Comparison of ENCODE assay signal across 2 mouse cellular contexts in genomic region chr9:14754469-14754868, GRCm38 (mm10).
TF ChIP-seq lines count a peak whose summit lies in the region.

No protein-coding gene starts in this region.

TF ChIP-seq in CH12.LX, 34 proteins besides CTCF, POLR2A, EP300 and RAD21:
- no peak for TF ChIP-seq E2F4 (IDR thresholded peaks at IDR 0.05; ENCODE audit: insufficient replicate concordance, low read depth, low read length)
- 0 out of 2 replicates have a peak, but pooled peaks have one; percentile 17 for TF ChIP-seq BHLHE40 (IDR thresholded peaks at IDR 0.05; ENCODE audit: low read depth, low read length)
- no peak for TF ChIP-seq MAZ (IDR thresholded peaks at IDR 0.05; ENCODE audit: low read depth, low read length)
- peak; percentile 41; the same call in 1 of the 2 replicates for TF ChIP-seq IRF4 (IDR thresholded peaks at IDR 0.05; ENCODE audit: low read depth, low read length)
- TF ChIP-seq ZKSCAN1 (IDR thresholded peaks at IDR 0.05; ENCODE audit: borderline replicate concordance, low read depth, low read length), result no peak
- TF ChIP-seq MAX (IDR thresholded peaks at IDR 0.05; ENCODE audit: low read length), result no peak
- no peak for TF ChIP-seq ZC3H11A (IDR thresholded peaks at IDR 0.05; ENCODE audit: low read depth, low read length)
- no peak for TF ChIP-seq TBP (conservative IDR thresholded peaks at IDR 0.05; ENCODE audit: low read depth, low read length)

TF ChIP-seq in MEL, 35 proteins besides CTCF, POLR2A, EP300 and RAD21:
- no peak for TF ChIP-seq KAT2A (conservative IDR thresholded peaks at IDR 0.05; ENCODE audit: low read depth, low read length)
- TF ChIP-seq HCFC1 (IDR thresholded peaks at IDR 0.05; ENCODE audit: low read depth, low read length), result no peak
- TF ChIP-seq TAL1 (IDR thresholded peaks at IDR 0.05; ENCODE audit: low read length), result peak; percentile 1; the same call in 1 of the 2 replicates
TF ChIP-seq in MEL: peak in this region for 1.
